Mouse (Mus musculus): Measurements from ENCODE around the gene Fem1a. TPM values are rescaled to one million over a fixed set of nuclear protein-coding genes. Genes with fewer than 3 reads are reported as not detected.

The Fem1a gene
- 5.1 and 5.5 TPM in 2 replicates for polyA plus RNA-seq (2012; rRNA removed)

GRCm38 (mm10) chr17:56256239-56256881 lies at the start of gene Fem1a:
Fem1a (plus strand) TSS chr17:56256810.

GRCm38 (mm10) chr17:56218377-56219191 lies 38.0 kb upstream of the Fem1a start, which contains the start of gene Dpp9:
Dpp9 (minus strand) TSS chr17:56218905.

GRCm38 (mm10) chr17:56276643-56277566 lies 20.3 kb downstream of the Fem1a start, which contains the start of gene Ticam1:
Ticam1 (minus strand) TSS chr17:56276786.

GRCm38 (mm10) chr17:56292531-56293222 lies 36.1 kb downstream of the Fem1a start, which contains the start of gene Plin3:
Plin3 (minus strand) TSS chr17:56292873.

DNA sequence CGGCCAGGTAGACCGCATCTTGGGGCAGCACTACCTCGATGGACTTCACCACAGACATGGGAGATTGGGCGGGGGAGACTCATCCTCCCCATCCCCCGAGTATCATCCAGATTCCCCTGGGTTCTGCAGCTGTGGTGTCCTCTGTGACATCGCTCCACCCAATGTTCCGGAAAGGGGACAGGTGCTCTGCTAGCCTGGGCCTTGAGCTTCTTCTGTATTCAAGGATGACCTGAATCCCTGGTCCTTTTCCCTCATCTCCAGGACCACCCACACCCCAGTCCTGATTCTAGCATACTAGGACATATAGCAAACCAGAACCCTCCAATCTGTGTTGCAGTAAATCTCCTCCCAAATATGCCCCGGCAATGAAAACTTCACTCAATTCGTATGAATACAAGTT lies 43.6 kb downstream of the Fem1a start, which contains the start of gene Arrdc5:
TSS of gene Arrdc5 (minus strand) at position 101 of the 400 bp plus-strand sequence.

GRCm38 (mm10) chr17:56303160-56303846 lies 46.7 kb downstream of the Fem1a start, which contains the start of gene Uhrf1:
Uhrf1 (plus strand) TSS chr17:56303321.

Other genes with a start within 250 kb of the Fem1a start
- 36.6 and 39.4 TPM in 2 replicates for gene Sh3gl1, start 220.2 kb upstream of the Fem1a start, polyA plus RNA-seq (2012; rRNA removed)
- gene Chaf1a, start 216.4 kb upstream of the Fem1a start, polyA plus RNA-seq (2012; rRNA removed): 6.3 and 6.8 TPM in 2 replicates
- 16.2 and 18.5 TPM in 2 replicates for gene Ubxn6, start 181.8 kb upstream of the Fem1a start, polyA plus RNA-seq (2012; rRNA removed)
- 21.8 and 24.8 TPM in 2 replicates for gene Hdgfl2, start 177.2 kb upstream of the Fem1a start, polyA plus RNA-seq (2012; rRNA removed)
- 1.8 and 2.7 TPM in 2 replicates for gene Plin4, start 147.0 kb upstream of the Fem1a start, polyA plus RNA-seq (2012; rRNA removed)
- gene Plin5, start 139.2 kb upstream of the Fem1a start, polyA plus RNA-seq (2012; rRNA removed): 30.3 and 41.4 TPM in 2 replicates
- 27.0 and 30.1 TPM in 2 replicates for gene Lrg1, start 134.8 kb upstream of the Fem1a start, polyA plus RNA-seq (2012; rRNA removed)
- 3.1 and 4.3 TPM in 2 replicates for gene Sema6b, start 116.5 kb upstream of the Fem1a start, polyA plus RNA-seq (2012; rRNA removed)
- 2.3 and 2.7 TPM in 2 replicates for gene Tnfaip8l1, start 94.3 kb upstream of the Fem1a start, polyA plus RNA-seq (2012; rRNA removed)
- gene Mydgf, start 72.9 kb upstream of the Fem1a start, polyA plus RNA-seq (2012; rRNA removed): 55.4 and 56.7 TPM in 2 replicates
- gene Dpp9, start 37.9 kb upstream of the Fem1a start, polyA plus RNA-seq (2012; rRNA removed): 16.5 and 19.1 TPM in 2 replicates
- 6.8 and 8.0 TPM in 2 replicates for gene Ticam1, start 20.0 kb downstream of the Fem1a start, polyA plus RNA-seq (2012; rRNA removed)
- 13.8 and 16.0 TPM in 2 replicates for gene Plin3, start 36.1 kb downstream of the Fem1a start, polyA plus RNA-seq (2012; rRNA removed)
- gene Arrdc5, start 43.5 kb downstream of the Fem1a start, polyA plus RNA-seq (2012; rRNA removed): not detected in 2 replicates
- gene Uhrf1, start 46.5 kb downstream of the Fem1a start, polyA plus RNA-seq (2012; rRNA removed): 33.6 and 34.3 TPM in 2 replicates
- 5.8 and 6.7 TPM in 2 replicates for gene Kdm4b, start 69.3 kb downstream of the Fem1a start, polyA plus RNA-seq (2012; rRNA removed)
- 15.9 and 17.3 TPM in 2 replicates for gene Ptprs, start 219.7 kb downstream of the Fem1a start, polyA plus RNA-seq (2012; rRNA removed)

Data from liver, embryonic 18 days (tissue).